Mouse (Mus musculus): Measurements from ENCODE around the gene Pramel5.
"Not testable (repeated sequence)": the region's sequence is repeated elsewhere in the genome, so short reads cannot be mapped to it uniquely, and the experiment has no call there.

The Pramel5 gene

DNA sequence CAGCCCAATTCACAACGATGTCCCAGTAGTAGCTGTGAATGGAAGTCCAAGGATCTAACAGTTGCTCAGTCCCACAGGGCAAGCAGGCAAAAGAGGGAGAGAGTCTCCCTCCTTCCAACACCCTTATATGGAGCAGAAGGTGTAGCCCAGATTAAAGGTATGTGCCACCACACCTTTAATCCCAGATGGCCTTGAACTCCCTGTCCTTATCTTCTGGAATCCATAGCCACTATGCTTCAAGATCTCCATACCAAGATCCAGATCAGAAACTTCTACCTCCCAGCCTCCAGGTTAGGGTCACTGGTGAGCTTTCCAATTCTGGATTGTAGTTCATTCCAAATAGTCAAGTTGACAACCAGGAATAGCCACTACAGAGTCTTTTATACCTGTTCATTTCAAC, at the start of gene Pramel5:
Gene Pramel5, minus strand, starts transcription at position 101 of the 400 bp plus-strand sequence.
- not testable (repeated sequence) for DNase-seq

DNA sequence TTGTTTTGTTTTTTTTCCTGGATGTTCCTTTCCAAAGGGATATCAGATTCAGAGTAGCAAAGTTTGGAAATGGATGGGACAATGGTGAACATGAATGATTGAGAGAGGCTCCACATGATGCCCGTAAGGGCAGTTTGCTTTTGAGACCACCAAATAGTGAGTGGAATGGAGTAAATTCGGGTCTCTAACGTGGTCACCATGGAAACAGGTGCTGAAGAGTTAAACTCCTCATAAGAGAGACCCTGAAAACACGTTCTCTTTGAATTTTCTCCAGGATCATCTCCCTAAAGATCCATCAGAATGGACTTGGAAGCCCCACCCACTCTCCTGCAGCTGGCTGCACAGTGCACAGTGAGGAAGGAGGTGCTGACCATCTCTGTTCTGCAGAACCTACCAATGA, 49.7 kb upstream of the Pramel5 start, which contains the start of gene Gm13128:
Gene Gm13128, plus strand, starts transcription at position 301 of the 400 bp plus-strand sequence.
- DNase-seq = not testable (repeated sequence)

DNA sequence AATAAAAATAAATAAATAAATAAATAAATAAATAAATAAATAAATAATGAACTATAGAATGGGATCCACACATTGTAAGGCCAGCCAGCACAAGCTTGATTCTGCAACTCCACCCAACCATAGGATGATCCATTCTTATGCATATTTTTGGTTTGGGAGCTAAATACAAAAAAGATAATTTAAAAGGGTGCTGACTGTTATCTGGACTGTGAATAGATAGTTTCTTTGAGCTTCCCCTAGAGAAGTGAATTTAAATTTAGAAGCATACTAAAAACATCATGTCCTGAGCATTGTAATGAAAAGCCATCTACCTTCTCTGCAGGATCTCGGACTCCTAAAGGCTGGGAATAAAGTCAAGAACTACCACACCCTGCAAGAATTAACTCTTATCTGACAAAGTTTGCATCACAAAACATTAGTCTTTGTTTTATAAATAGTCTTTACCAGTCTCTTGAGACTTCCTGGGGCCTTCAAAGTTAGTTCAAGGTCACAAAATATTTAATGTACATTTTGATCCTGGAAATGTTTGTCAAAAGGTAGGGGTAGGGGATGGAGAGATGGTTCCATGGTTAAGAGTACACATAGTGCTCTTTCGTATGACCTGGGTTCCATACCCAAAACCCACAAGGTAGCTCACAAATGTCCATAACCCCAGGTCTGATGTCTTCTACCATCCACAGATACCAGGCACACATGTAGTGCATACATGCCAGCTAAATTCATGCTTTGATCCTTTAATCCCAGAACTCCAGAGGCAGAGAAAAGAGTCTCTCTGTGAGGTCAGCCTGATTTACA, 32.6 kb upstream of the Pramel5 start:
- DNase-seq = not testable (repeated sequence)

DNA sequence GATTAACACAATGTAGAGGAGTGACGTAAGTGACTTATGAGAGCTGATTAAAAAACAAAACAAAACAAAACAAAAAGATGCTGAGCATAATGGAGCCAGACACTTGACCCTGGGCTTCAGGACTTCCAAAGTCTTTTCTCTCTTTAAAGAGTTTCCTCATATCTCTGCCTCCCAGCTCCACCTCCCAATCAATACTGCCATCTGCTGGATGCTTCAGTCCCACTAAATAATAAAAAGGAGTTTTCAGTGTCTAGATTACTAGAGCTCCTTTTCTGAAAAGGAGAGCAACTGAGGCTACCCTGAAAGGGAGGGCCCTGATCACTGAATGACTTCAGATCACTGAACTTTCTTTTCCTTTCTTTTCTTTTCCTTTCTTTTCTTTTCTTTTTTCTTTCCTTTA, 19.1 kb upstream of the Pramel5 start:
- DNase-seq = peak; percentile 6

DNA sequence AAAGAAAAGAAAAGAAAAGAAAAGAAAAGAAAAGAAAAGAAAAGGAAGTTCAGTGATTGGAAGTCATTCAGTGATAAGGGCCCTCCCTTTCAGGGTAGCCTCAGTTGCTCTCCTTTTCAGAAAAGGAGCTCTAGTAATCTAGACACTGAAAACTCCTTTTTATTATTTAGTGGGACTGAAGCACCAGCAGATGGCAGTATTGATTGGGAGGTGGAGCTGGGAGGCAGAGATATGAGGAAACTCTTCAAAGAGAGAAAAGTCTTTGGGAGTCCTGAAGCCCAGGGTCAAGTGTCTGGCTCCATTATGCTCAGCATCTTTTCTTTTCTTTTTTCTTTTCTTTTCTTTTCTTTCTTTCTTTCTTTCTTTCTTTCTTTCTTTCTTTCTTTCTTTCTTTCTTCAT, 25.5 kb downstream of the Pramel5 start:
- not testable (repeated sequence) for DNase-seq

Measured in kidney, postnatal 10 days (tissue).